Mouse (Mus musculus) kidney, adult 18-20 months (tissue): Measurements from ENCODE around the gene Uaca.

ENCODE experiments used
- DNase-seq: peaks from one replicate; pipeline ENCODE4 v3.0.0; 2021

Gene Uaca

DNA sequence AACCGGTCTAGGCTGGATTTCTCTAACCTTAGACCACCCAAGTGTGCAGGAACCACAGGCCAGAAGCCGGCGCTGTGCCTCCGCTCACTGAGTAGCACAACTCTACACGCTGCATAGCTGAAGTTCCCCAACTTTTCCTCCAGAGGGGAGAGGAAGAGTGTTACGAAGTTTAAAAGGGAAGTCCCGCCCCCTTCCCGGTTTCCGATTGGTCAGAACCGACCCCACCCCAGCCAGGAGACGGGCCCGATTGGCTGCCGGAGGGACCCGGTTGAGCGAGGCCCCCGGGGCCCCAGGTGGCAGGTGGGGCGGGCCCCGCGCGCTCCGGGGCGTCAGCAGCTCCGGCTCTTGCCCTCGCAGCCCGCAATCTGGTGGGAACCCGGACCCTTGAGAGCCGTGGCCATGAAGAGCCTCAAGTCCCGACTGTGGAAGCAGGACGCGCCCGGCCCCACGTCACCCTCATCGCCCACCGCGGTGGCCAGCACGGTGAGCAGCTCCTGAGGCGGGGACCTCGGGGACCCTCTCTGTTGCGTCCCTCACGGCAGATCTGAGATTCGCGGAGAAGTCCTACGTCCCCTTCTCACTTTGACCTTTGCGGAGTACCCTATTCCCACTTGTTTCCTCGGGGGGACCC is at the start of gene Uaca:
Uaca (plus strand) TSS at position 333 of the 631 bp plus-strand sequence.
- DNase-seq: peak; percentile 96

DNA sequence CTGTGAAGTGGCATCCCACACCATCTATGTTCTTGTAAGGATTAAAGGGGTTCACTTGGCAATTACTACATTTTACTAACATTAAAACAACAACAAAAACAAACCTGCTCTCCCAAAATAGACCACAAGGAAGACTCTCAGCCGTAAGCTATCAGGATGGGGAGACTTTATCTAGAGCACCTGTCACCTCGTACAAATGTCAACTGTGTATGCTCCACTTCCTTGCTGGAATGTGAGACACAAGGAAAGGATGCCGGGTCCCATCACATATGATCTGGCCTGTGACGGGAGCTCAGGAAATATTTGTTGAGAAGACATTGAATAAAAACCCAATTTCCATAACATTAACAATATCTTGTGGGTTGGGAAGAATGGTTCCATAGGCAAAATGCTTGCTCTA is 49.4 kb upstream of the Uaca start:
- no peak for DNase-seq

DNA sequence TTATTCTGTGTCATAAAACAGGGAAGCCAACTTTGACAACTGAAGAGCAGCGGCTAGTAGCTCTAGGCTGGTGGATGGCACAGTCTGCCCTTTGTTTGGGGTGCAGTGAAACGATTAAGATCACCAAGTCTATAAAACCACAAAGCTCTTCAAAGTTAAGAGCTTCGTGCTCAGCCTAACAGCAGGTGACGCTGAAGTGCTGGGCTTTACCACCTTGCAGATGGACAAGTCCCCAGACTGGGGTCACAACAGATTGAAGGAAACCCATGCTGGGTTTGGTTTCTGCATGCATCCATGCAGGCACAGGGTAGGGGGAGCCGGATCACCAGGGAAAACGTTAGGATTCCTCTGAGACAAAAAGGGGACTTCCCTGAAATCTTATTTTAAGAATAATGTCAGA is 47.8 kb upstream of the Uaca start:
- DNase-seq: no peak

DNA sequence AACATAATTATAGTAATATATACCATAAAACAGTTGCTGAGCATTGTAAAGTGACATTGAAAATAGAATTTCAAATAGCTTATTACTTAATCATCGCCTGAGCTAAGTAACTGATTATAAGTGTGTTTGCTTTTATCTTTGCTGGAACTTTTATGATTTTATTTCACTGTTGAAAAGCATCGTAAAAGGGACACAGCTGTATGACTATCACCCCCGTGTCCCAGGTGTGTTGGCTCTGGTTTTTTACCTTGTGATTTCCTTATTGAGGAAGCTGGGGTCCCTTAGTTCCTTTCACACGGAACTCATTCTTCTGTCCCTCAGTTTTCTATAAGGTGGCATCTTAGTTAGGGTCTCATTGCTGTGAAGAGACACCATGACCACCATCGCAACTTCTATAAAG is 46.7 kb upstream of the Uaca start:
- DNase-seq: no peak

DNA sequence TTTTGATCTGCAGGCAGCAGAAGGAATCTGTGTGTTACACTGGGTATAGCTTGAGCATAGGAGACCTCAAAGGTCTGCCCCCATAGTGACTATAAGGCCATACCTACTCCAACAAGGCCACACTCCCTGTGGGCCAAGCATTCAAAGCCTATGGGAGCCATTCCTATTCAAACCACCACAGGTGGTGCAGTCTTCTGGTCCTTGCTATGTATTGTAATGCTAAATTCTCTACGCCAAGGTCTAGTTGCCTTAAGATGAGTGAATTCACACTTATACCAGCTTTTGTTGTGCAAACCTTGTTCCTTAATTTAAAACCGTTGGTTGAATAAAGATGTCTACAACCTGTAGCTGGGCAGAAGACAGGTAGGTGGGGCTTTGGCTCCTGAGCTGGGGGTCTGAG is 46.2 kb upstream of the Uaca start:
- no peak for DNase-seq

DNA sequence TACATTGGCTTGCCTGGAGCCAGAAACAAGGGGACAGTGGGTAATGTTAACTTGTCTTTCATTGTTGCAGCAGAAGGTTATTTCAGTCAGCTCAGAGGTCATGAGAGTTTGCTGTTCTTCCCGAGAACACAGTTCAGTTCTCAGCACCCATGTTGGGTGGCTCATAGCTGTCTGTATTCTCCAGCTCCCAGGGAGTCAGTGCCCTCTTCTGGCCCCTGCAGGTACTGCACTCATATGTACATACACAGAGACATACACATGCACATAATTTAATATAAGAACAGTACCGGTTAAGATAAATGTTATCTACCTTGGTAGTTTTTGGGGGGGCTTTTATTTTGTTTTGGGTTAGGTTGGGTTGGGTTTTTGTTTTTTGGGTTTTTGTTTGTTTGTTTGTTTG is 45.2 kb upstream of the Uaca start:
- no peak for DNase-seq

DNA sequence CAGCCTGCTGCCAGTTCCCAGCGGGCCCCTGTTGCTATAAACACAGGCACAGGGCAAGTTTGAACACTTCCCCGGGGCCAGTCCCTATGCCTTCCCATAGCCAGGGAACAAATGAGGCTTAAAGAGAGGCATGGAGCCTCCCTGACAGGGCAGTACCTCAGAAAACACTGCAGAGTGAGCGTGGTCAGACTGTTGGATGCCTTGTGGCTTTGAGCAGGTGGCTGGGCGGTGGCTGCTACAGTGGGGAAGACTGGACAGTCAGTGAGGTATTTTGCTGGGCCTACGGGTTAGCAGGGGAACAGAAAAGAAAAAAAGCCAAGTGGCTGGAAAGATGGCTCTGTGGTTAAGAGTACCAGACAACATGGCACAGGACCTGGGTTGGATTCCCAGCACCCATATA is 43.2 kb upstream of the Uaca start:
- DNase-seq: no peak

DNA sequence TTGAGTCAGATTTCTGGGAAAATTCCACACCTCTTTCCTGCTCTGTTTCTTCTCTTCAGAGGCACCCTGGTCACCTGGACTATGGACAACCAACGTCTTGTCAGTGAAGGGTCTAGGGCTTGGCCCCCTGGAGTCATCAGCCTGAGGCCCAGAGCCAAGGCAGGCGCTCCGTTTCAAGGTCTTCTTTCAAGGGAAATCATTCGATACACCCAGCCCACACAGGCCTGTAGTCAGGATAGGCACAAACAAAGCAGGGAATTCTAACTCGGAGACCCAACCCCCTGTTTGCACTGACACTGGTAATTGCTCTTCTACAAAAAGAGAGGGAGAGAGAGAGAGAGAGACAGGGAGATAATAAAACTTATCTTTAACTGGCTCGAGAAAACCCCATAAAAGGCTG is 42.4 kb upstream of the Uaca start:
- DNase-seq: no peak

DNA sequence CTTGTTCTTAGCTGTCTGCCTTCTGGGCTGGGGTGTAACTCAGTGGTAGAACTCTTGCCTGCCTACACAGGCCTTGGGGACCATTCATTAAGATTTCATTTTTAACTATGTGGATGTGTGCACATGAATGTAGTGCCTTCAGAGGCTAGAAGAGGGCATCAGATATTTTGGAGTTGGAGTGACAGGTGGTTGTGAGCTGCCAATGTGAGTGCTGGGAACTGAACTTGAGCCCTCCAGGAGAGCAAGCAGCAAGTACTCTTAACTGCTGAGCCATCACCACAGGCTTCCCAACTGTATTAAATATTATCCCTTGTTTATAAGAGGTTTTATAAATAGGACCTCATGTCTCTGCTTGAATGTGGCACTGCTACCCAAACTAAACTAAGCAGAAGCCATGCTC is 41.7 kb upstream of the Uaca start:
- DNase-seq: no peak

DNA sequence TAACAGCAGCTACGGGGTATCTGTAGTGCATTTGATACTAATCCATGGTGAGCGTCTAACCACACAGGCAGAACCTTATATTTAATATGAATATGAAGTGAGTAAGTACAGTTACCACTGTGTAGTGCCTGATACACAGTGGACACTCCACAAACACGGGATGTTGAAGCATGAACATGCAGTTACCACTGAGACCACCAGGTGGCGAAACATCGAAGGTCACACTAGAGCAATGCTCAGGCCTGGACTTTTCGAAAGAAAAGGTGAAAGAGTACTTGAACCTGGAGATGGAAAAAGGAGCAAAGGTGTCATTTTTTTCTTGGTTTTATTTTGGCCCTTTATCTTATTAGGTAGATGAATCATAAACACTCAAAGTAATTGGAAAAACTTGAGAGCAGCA is 38.1 kb upstream of the Uaca start:
- DNase-seq: peak; percentile 82

DNA sequence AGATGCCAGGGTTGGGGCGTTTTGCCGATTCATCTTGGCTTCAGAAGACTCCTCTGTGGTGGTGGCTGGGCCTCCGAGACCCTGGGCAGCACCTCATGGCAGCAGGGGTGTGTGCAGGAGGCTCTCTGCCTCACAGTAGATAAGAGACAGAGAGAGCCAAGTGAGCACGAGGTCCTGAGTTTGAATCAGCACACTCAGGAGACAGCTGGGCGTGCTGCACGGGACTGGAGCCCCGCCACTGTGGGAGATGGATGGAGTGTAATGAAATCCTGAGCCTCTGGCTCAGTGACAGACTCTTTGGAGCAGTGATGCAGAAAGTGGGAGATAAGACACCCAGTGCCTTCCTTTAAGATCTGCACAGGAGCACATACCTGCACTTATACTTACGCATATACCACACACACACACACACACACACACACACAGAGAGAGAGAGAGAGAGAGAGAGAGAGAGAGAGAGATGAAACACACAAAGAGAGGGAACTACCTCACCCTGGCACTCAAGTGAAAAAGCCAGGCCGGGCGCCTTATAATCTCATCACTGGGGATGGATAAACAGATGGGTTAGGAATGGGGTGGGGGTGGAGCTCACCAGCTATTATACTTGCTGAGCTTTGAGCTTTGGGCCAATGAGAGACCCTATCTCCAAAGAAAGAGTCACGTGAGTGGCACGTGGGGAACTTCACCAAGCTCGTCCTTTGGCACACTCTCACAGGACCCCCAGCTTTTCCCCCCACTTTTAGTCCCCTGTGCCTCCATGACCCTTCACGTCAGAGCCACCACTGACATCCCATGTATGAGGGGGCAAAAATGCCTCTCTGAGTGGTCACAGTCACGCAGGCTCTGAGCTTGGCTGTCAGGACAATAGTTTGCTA is 37.2 kb upstream of the Uaca start:
- no peak for DNase-seq

DNA sequence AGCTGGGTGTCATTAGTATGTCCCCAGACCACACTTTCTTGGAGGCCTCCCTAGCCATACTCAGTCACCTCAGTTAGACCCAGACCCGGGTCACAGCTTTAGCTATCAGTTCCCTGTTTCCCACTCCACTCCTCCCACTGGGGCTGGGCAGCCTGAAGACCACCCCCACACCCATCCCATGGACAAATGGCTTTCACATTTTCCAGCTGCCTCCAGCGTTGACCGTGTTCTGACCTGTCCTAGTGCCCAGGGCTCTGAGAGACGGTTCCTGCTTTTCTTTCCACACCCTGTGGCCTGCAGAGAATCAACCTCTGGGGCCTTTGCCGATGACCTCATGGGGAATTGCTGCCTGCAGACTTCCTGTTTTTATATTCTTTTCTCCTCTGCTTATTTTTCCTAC is 36.5 kb upstream of the Uaca start:
- DNase-seq: no peak

DNA sequence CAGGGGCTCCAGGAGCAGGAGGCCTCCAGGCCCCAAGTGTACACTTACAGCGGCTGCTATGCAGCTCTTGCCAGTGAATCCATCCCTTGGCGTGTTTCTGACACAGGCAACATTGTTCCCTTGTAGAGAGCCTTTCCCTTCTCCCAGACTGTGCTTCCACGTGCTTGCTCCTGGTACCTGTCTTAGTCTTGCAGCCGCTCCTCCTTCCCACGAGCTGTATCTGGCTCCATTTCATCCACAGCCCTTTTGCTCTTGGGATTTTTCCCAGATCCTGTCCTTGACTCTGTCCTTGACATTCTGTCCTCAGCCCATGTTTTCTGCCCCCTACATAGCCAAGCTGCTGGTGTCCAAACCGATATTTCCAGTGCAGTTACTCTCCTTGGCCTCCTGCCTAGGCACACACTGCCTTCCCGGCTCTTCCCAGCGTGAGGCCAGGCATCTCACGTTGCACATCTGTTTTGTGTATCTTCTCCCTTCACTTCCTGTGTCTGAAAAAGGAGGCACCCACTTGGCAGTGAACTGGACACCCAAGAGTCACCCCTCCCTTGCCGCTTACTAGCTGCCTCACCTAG is 34.8 kb upstream of the Uaca start:
- DNase-seq: no peak

DNA sequence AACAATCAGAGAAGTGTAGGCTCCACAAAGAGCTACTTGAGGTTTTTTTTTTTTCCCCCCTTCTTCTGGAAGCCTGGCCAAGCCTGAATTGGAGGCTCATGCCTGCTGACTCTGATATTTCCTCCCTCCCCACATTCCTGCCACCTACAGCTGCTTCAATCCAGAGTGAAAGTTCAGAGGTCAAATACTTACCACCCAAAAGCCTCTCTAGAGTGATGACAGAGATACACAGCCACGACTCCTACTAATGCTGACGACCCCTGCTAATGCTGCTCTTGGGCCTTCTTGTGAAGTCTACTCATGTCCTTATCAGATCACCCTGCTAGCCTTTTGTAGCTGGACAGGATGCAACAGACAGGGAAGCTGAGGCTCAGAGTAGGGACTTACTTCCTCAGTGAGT is 29.2 kb upstream of the Uaca start:
- no peak for DNase-seq

DNA sequence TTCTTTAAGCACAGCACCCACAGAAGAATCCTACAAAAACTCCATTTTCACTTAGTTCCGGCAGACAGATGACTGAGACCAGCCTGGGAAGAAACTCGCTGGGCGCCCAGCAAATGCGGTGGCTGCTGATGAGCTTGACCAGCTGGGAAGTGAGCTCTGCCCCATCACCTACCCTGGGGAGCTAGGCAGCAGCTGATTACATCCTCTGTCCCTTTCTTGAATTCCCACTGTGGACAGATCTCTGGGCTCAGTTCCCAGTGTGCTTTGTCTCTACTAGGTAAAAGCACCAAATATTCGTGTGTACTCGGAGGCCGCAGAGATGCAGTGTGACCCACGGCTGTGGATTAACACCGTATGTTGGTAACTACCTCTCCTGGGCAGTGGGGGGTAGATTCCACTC is 25.9 kb upstream of the Uaca start:
- no peak for DNase-seq

DNA sequence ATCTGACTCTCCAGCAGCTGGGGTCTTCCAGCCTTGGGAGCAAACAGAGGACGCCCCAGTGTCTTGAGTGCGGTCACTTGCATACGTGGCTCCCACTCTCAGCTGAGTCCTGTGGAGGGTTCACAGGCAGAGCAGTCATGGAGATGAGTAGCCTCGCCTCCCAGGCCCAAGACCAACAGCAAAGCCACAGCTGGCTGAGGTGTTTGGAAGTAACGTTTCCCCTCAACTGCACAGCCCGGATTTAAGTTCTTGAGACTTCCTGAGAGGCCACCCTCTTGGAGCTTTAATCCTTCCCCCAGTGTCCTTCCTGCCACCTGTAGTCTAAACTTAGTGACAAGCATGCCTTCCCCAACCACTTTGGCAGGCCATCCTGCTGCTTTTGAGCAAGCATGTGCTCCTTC is 24.6 kb upstream of the Uaca start:
- DNase-seq: no peak

DNA sequence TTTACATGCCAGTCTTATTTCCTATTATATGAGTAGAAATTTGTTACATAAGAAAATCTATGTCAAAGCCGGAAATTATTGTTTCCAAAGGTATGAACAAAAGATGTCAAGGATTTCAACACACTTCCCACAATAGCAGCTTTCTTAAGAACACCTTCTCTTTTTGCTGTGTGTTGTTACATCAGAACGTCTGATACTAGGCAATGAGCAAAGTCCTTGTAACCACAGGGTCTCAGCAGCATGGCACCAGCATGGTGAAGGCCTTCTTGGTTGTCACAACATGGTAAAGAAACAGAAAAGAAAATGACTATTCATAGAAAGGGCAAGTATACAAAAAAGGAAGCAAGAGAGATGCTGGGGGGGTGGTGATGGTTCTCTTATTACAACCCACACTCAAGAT is 20.6 kb upstream of the Uaca start:
- no peak for DNase-seq

DNA sequence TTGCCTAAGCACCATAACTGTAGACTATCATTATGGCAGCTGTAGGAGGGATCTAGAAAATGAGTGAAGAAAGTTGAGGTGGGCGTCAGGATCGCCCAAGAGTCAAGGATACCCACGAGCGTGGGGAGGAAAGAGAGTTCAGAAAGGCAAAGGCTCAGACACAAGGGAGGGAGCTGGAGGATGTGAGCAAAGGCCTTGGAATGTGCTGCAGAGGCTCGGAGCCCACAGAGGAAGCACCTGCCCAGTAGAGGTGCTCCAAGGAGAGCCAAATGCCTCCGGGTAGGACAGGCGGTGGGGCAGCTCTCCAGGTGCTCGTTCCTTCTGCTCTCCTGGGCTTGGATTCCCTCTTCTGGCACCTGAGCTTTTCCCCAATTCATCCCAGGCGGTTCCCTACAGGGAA is 17.4 kb upstream of the Uaca start:
- DNase-seq: no peak

DNA sequence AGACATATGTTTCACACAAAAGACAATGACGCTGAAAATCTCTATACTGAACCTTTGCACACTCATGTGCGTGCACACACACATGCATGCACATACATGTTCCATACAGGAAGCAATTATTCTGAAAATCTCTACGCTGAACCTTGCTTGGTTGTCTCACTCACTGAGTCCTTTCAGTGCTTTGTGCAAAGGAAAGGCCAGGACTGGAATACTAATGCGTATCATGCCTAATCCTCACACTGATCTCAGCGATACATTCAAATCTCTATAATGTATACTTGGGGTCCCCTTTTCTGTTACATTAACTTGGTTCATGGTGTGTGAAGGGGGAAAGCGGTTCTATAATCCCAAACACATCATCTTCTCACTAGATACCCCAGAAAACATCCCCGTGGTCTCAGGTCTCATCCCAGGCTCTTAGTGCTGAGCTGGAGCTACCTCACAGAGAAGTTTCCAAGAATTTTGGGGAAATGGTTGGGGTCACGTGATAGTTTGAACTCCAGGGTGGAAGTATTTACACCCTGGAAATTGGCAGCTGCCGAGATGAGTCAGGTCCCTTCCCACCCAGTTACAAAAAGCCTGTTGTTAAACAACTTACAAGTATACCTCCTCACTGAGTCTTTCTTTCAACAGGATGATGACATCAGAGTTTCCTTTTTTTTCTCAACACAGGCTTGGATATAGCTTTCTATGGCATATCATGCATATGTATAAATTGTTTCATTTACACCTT is 12.1 kb upstream of the Uaca start:
- DNase-seq: no peak

DNA sequence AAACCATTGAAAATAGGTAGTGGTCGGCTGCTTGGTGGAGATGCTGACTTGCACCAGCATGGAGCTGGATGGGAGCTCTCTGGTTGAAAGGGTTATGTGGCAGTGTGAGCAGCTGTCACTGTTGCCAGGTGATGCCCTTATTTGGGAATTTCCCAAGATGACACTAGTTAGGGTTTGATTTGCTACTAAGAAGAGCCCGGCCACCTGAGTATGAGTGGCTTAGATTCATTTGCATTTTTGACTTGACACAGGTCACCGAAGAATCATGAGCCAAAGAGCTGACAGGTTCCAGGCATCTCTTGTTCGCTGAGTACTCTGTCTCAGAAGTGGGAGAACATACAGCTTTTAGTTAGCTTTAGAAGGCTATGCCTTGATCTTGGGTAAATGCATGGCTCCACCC is 9.3 kb upstream of the Uaca start:
- no peak for DNase-seq

DNA sequence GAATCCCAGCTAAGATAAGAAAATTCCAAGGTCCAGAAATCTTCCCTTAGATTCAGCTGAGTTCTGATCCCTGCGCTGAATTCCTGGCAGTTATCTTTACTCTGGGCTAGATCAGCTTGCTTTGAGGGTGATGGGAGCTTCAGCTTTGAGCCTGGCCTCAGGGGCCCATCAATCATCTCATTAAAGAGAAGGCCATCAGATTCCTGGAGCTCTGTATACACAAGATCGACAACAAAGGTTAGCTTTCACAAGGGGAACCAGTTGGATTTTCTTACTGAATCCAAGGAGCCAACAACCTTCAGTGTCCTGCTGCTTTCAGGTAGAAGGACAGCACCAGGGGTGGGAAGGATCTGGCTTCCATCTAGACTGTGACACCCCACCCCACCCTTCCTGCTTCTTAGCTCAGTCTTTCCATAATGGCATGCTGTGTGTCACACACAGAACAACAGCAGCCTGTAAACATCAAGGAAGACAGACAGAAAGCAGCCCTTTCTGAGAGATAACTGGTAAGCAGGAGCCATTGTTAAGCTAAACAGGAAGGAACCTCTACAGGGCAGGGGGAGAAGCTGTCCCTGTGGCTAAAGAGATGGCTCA is 6.7 kb upstream of the Uaca start:
- no peak for DNase-seq

DNA sequence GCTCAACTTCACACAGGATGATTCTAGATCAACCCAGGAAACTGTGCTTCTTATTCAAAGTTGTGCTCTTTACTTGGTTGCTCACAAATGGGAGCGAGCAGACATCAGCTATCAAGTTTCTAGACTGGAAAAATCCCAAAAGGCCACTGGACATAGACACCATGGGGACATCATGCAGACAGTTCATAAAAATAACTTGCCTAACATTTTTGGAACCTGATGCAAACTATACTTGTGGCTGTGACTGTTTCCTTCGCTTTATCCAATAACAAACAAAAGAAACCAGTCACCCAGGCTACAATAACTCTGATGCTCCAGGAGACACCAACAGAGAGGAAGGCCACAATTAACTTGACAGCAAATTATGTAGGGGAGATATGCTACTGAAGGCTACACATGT is 4.1 kb upstream of the Uaca start:
- no peak for DNase-seq

DNA sequence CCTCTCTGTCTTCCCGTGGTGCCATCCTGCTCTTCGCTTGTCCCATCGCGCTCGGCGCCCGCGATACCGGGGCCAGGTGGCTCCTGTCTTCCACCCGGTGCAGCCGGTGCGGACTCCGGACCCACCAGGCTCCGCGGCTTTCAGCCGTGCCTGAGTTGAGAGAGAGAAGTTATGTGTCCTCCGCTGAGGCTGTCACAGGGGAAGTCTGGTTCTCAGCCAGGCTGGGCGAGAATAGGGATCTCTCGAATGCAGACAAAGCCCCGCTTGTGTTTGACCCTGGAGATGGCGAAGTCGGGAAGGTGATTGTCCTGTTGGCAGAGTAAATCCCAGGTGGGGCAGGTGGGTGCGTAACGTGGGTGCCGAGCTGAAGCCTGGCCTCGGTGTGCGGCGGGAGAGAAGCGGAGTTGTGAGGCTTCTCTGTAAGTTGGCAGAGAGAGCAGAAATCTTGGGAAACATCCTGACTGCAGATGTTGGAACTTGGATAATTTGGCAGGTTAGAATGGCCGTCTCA is 554 bp downstream of the Uaca start:
- DNase-seq: peak; percentile 73
